25 mouse cellular contexts compared by ENCODE assay signal in the genomic region with DNA sequence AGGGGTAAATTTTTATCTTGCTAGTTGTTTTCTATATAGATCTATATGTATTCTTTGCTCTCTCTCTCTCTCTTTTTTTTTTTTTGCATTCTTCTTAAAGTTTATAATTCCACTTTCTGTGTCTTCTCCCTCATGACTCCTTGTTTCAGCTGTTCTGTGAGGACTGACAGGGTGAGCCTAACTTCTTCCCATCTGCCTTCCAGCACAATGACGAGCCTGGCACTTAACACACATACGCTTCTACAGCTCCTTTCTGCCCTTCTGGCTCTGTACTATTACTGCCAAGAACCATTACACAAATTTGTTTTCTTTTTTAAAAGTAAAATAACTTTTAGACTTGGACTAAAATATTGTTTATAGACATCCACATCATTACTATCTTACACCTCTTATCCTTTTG.
"Had no signal": no experiment of that assay in that cellular context is flagged by ENCODE, and none has a peak within 500 bp of the region (broad histone marks: within the 10 kb centered on the region; RNA-seq: fewer than 3 reads in every experiment).

No protein-coding gene starts in this region.

- H3K9me3 ChIP-seq: heart, embryonic 13.5 days; heart, embryonic 15.5 days; hindbrain, embryonic 13.5 days; hindbrain, embryonic 15.5 days; kidney, embryonic 15.5 days; limb, embryonic 13.5 days; limb, embryonic 15.5 days had no signal

- H3K4me3 ChIP-seq: heart, adult 2 months; heart, embryonic 13.5 days; heart, embryonic 15.5 days; hindbrain, embryonic 13.5 days; hindbrain, embryonic 15.5 days; kidney, embryonic 15.5 days; limb, embryonic 13.5 days; limb, embryonic 15.5 days had no signal

- H3K9ac ChIP-seq: heart, embryonic 13.5 days; heart, embryonic 15.5 days; hindbrain, embryonic 13.5 days; hindbrain, embryonic 15.5 days; kidney, embryonic 15.5 days; limb, embryonic 13.5 days; limb, embryonic 15.5 days had no signal

- H3K27ac ChIP-seq: heart, adult 2 months; heart, embryonic 13.5 days; heart, embryonic 15.5 days; hindbrain, embryonic 13.5 days; hindbrain, embryonic 15.5 days; hindbrain, postnatal 0 days; kidney, embryonic 15.5 days; kidney, postnatal 0 days; limb, embryonic 13.5 days; limb, embryonic 15.5 days had no signal

- H3K36me3 ChIP-seq: heart, embryonic 13.5 days; heart, embryonic 15.5 days; hindbrain, embryonic 13.5 days; hindbrain, embryonic 15.5 days; kidney, embryonic 15.5 days; limb, embryonic 13.5 days; limb, embryonic 15.5 days had no signal

- H3K4me2 ChIP-seq: heart, embryonic 11.5 days; heart, embryonic 13.5 days; heart, embryonic 15.5 days; hindbrain, embryonic 13.5 days; hindbrain, embryonic 15.5 days; kidney, embryonic 15.5 days; limb, embryonic 13.5 days; limb, embryonic 15.5 days had no signal

- DNase-seq: gastrocnemius, postnatal 14 days; gastrocnemius, postnatal 36 days; heart, adult 11 months; heart, adult 2 months; heart, postnatal 14 days; heart, postnatal 36 days; kidney, adult 11 months; kidney, adult 2 months; kidney, adult 9 months; kidney, postnatal 14 days; kidney, postnatal 36 days; layer of hippocampus, adult 9-11 months; layer of hippocampus, postnatal 36 days; left cerebral cortex, postnatal 4 days had no signal

- H3K4me1 ChIP-seq: heart, embryonic 13.5 days; heart, embryonic 15.5 days; hindbrain, embryonic 13.5 days; hindbrain, embryonic 15.5 days; kidney, embryonic 15.5 days; limb, embryonic 15.5 days had no signal

- H3K27me3 ChIP-seq: heart, embryonic 13.5 days; heart, embryonic 15.5 days; hindbrain, embryonic 13.5 days; hindbrain, embryonic 15.5 days; kidney, embryonic 15.5 days; limb, embryonic 13.5 days; limb, embryonic 15.5 days had no signal

- ATAC-seq: hindbrain, postnatal 0 days; intestine, embryonic 16.5 days had no signal
